Mouse (Mus musculus) adrenal gland, postnatal 4 days (tissue): ENCODE measurements around the gene Rps15. TPM values are rescaled to one million over a fixed set of nuclear protein-coding genes. Genes with fewer than 3 reads are reported as not detected.
"Not testable (repeated sequence)": the region's sequence is repeated elsewhere in the genome, so short reads cannot be mapped to it uniquely, and the experiment has no call there.

ENCODE experiments used
- DNase-seq, 2 experiments: peaks; one replicate each; pipeline ENCODE4 v3.0.0; 2021 to 2022; ENCODE audit warnings: low spot score in 2 of 2, mixed read lengths in 2 of 2
- long read RNA-seq, 2 experiments: library from polyadenylated mRNA; stranded (forward); transcript quantifications; one replicate each; pipeline ENCODE4 v2.0.0; 2021
- total RNA-seq, 2 experiments: library from RNA; stranded (reverse); gene quantifications; 2 replicates each; pipeline ENCODE4 v1.2.3; 2021

Gene Rps15
- total RNA-seq: 1,000 to 10,000 TPM; 1,413 to 1,504 TPM
- long read RNA-seq, experiment 1, transcript Rps15-202 (4 exons, 500 nt): major isoform, 289 of 384 reads
- long read RNA-seq, experiment 1, transcript Rps15-201 (3 exons, 572 nt): minor isoform, 19 of 384 reads
- long read RNA-seq, experiment 1, partial matches to known transcripts: 32 of 384 reads
- long read RNA-seq, experiment 1, other reads (novel, unspliced or antisense): 44 of 384 reads
- long read RNA-seq, experiment 2, transcript Rps15-202 (4 exons, 500 nt): major isoform, 247 of 439 reads
- long read RNA-seq, experiment 2, transcript Rps15-201 (3 exons, 572 nt): minor isoform, 17 of 439 reads
- long read RNA-seq, experiment 2, partial matches to known transcripts: 104 of 439 reads
- long read RNA-seq, experiment 2, other reads (novel, unspliced or antisense): 71 of 439 reads

DNA sequence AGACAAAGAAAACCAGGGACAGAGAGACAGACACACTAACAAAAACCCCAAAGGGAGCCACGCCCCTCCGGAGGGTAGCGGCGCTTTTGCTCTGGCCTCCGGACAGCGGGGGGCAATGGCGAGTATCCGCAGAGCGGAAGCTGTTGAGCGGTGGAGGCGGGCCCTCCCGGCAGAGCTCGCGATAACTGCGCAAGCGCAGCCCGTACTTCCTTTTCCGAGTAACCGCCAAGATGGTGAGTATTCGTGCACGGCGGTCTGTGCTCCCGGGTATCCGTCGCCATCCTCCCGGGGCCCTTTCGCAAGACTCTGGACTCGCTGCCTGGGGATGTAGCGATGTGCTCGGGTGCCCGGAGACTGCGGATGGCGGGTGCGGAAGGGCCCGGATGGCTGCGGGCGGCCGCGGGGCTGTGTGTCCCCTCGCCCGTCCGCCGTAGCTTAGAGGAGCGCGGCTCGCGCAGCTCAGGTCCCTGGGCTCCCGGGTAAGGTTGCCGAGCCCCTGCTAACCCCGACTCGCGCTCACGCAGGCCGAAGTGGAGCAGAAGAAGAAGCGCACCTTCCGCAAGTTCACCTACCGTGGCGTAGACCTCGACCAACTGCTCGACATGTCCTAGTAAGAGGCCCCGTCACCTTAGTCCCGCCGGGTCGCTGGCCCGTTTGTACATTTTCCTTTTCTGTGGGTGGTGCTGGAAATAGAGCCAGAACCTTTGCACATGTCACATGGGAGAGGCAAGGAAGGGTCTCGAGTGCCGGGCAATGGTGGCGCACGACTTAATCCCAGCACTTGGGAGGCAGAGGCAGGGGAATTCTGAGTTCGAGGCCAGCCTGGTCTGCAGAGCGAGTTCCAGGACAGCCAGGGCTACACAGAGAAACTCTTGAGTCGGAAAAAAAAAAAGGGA, at the start of gene Rps15:
TSS of gene Rps15 (plus strand) at position 203 of the 896 bp plus-strand sequence.
- DNase-seq: peak; percentile 88 to 89

GRCm38 (mm10) chr10:80242607-80243006, 49.6 kb upstream of the Rps15 start:
- DNase-seq: no peak

- DNase-seq: no peak
Measured at GRCm38 (mm10) chr10:80244791-80245399, 47.4 kb upstream of the Rps15 start.

GRCm38 (mm10) chr10:80245600-80245999, 46.7 kb upstream of the Rps15 start:
- DNase-seq: peak; percentile 31 to 75

- no peak for DNase-seq
Measured at GRCm38 (mm10) chr10:80247849-80248248, 44.4 kb upstream of the Rps15 start.

- not testable (repeated sequence) for DNase-seq
Measured at GRCm38 (mm10) chr10:80248437-80248836, 43.8 kb upstream of the Rps15 start.

- DNase-seq: peak; percentile 89 to 92
Measured at GRCm38 (mm10) chr10:80248971-80249640, 43.1 kb upstream of the Rps15 start, which contains the start of gene Ndufs7. TSS of gene Ndufs7 (plus strand) at chr10:80249121.

- DNase-seq: no peak
Measured at GRCm38 (mm10) chr10:80250059-80250458, 42.2 kb upstream of the Rps15 start.

DNA sequence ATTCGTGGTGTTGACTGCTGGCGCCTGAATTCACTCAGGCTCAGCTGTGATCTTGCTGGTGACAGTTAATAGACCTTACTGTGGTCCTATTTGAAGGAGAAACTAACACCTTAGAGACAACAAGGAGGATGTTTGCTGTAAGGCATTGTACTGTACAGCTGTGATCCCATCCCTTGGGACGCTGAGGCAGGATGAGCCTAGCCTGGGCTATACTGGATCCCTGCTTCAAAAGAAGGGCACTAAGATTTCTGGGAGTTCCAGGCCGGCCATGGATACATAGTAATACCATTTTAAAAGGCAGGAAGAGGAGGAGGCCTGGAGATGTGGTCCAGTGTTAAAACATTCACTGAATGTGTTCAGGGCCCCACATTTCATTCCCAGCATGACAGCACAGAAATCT, 41.7 kb upstream of the Rps15 start:
- DNase-seq: no peak

- no peak for DNase-seq
Measured at GRCm38 (mm10) chr10:80252011-80252410, 40.2 kb upstream of the Rps15 start.

- DNase-seq: no peak
Measured at GRCm38 (mm10) chr10:80252493-80253274, 39.6 kb upstream of the Rps15 start.

GRCm38 (mm10) chr10:80253551-80253950, 38.7 kb upstream of the Rps15 start:
- DNase-seq: no peak

DNA sequence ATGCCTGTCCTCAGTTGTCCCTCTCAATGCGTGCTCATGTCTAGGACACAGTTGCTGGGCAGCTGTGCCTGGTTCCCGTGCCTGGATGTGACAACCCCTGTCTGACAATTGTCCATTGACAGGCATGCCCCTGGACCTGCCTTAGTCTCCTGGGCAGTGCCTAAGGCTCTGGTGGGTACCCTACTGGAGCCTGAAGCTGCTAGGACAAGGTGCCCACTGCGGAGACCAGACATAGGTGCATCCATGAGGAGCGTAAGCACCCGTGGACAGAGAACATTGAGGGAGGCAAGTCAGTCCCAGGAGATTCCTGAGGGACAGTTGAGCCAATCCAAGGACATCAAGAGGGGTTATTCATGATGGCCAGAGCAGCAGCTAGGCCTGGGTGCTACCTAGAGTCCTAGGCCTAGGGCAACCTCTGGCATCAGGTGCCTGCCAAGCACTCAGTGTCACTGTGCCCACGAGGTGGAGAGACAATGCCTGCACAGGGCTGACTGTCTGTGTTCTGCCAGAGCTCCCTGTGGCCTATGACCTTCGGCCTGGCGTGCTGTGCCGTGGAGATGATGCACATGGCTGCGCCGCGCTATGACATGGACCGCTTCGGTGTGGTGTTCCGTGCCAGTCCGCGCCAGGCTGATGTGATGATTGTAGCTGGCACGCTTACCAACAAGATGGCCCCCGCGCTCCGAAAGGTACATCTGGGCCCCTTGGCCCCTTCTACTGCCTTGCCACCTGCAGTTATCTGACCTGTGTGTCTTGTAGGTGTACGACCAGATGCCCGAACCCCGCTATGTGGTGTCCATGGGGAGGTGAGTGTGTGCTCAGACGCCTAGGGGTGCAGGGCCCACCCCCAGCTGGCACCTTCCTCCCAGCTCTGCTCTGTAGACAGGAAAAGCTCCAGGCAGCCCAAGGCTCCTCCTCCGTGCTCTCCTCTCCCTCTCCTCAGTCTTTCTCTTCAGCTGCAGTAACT, 37.6 kb upstream of the Rps15 start:
- DNase-seq: no peak

DNA sequence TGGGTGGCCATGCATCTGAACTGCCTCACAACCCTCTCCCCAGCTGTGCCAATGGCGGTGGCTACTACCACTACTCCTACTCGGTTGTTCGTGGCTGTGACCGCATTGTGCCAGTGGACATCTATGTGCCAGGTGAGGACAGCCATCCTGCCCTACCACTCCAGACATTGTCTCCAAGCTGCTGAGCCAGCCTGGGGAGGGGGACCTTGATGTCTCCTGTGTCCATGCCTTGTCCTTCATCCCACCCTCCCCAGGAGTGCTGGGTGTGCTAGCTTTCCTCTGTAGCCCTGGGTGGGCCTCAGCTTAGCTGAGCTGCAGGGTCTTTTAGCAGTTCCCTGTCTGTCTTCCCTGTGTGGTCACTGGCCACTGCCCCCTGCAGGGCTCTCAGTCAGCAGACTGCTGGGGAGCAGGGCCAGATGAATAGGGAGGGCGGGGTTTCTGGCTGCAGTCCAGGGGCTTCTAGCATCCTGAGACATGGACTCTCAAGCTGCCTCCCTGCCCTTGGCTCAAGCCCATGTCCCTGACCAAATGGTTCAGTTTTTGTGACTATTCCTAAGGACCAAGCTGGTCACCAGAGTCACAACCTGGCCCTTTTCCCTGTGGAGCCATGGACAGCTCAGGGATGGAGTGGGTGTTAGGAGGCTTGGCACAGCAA, 36.2 kb upstream of the Rps15 start:
- DNase-seq: peak; percentile 29 to 34

DNA sequence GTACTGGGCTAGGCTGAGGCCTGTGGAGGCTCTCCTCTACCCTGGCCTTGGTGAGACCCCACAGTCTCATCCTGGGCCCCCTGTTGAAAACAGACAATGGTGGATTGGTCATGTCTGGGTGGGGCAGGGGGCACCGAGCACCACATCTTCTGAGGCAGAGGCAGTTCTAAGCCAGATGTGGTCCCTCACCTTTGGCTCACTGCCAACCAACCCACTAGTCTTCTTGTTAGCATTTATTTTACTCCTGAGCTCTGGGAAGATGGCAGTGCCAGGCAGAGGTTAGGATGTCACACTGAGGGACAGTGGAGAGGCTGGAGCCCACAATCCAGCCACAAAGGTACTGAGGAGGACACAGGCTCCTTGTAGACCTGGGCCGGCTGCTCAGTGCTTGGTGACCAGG, 34.3 kb upstream of the Rps15 start:
- DNase-seq: no peak

GRCm38 (mm10) chr10:80258752-80259462, 33.3 kb upstream of the Rps15 start:
- no peak for DNase-seq

DNA sequence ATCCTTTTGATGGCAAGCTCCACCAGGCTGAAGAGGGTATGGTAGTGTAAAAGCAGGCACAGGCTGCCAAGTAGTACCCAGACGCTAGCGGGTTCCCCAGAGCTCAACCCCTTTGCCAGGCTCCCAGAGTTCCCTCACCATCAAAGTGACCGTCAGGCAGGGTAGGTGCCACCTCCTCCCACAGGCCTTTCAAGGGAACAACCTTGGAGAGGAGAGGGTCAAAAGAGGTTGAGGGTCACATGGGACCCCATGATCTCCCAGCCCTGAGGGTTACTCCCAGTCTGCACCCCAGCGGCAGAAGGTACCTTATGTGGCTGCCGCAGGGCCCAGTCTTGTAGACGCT, 32.8 kb upstream of the Rps15 start:
- DNase-seq: no peak
